Mouse (Mus musculus) lung, postnatal 10 days (tissue): Measurements from ENCODE around the gene Erich4.
A peak's percentile ranks its signal among the peaks of the same experiment; 100 is the strongest.
"Not testable (repeated sequence)": the region's sequence is repeated elsewhere in the genome, so short reads cannot be mapped to it uniquely, and the experiment has no call there.

Experiments used
- DNase-seq: peaks from one replicate; pipeline ENCODE4 v3.0.0; 2021

Erich4 gene

GRCm38 (mm10) chr7:25620751-25621150 is 5.1 kb upstream of the Erich4 start:
- no peak for DNase-seq

DNA sequence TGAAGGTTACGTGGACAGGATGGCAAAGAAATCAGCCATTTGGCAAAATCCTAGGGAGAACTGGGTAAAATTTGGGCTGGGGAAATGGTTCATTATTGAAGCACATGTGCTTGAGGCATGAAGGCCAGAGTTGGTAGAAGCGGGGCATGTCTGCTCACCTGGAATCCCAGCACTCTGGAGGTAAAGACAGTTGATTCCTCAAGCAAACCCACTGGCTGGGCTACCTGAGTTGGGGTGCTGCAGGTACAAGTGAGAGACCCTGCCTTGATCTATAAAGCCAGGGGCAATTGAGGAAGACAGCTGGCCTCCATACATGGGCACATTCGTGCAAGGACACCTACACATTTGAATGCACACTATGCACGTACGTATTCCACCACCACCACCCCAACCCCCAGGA is 4.4 kb upstream of the Erich4 start:
- DNase-seq, result no peak

DNA sequence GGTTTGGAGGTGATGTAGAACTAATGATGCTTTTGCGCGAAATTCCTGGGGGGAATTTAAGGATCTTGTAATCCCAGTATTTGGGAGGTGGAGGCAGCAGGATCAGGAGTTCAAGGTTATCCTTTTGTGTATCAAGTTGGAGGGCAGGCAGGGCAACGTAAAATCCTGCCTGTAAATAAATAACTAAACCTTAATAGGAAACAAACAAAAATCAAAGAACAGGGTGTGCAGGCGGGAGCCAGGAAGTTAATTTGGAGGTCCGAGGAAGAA is 4.0 kb upstream of the Erich4 start:
- no peak for DNase-seq

GRCm38 (mm10) chr7:25618865-25619721 is 3.4 kb upstream of the Erich4 start, which contains the start of gene Dmac2:
Dmac2 (plus strand) TSS chr7:25619414.
- peak; percentile 95 for DNase-seq

GRCm38 (mm10) chr7:25617376-25618160 is 1.9 kb upstream of the Erich4 start:
- DNase-seq, result no peak

GRCm38 (mm10) chr7:25614831-25615705 is 624 bp downstream of the Erich4 start:
- no peak for DNase-seq

GRCm38 (mm10) chr7:25614086-25614485 is 1.6 kb downstream of the Erich4 start:
- DNase-seq, result no peak

DNA sequence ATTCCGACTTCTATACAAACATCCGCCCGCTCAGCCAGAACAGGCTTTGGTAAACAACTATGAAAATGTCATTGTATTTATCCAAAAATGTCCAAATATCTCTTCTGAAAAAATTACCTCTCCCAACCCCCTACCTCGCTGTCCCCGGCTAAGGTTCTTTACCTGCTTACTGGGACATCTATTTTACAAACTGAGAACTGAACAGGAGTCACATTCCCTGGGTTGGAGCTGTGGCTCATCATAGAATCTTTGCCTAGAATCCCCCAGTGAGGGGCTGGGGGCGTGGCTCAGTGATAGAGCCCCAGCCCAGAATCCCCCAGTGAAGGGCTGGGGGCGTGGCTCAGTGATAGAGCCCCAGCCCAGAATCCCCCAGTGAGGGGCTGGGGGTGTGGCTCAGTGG is 4.2 kb downstream of the Erich4 start:
- DNase-seq, result no peak

DNA sequence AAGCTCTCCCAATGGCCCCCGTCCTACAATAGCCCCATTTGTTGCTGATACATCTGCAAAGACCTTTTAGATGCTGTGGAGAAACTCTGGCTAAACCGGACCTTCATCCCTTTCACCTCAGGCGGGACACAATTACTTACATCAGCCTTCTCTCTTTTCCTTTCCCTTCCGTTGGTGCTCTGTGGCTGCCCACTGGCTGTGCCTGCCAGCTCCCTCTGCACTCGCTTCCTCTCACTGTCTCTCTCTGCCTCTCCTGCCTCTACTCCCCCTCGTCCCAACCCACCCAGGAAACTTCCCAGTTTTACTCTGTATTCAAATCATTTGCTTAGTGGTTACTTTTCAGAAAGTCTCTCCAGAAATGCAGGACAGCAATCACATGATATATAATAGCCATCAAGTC is 5.6 kb downstream of the Erich4 start:
- no peak for DNase-seq

GRCm38 (mm10) chr7:25607196-25607595 is 8.5 kb downstream of the Erich4 start:
- DNase-seq, result no peak

DNA sequence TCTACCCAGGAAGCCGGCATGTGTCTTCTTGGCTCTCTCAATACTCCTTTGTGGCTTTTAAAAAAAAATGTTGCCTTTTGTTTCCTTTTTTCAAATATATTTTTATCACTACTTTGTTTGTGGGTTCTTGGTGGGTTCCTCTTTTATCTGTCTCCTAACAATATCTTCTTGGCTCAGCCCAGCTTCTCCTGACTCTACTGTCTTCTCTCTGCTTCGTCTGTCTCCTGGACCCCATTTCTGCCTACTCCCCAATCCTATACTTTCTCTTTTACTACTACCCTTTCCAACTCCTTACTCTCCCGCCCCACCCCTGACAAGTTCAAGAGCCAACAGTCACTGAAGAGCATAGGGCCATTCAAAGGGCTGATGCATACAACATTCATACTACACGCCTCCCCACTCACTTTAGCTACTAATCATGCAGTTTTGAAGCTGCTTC is 9.0 kb downstream of the Erich4 start:
- DNase-seq, result no peak

- DNase-seq, result no peak
Measured at GRCm38 (mm10) chr7:25601346-25601745, 14.3 kb downstream of the Erich4 start.

GRCm38 (mm10) chr7:25600666-25601065 is 15.0 kb downstream of the Erich4 start:
- DNase-seq, result no peak

- DNase-seq, result peak; percentile 76
Measured at GRCm38 (mm10) chr7:25599663-25600062, 16.0 kb downstream of the Erich4 start.

GRCm38 (mm10) chr7:25593859-25594258 is 21.8 kb downstream of the Erich4 start:
- no peak for DNase-seq

DNA sequence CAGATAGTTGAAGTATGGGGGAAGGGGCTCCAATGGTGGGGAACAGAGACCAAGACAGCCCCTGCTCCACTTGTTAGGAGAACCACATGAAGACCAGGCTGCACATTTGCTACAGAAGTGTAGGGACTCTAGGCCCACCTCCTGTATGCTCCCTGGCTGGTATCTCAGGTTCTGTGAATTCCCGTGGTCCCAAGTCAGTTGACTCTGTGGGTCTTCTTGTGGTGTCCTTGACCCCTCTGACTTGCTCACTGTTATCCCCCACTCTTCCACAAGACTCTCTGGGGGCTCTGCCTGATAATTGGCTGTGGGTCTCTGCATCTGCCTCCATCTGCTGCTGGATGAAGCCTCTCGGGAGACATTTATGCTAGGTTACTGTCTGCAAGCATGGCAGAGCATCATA is 24.5 kb downstream of the Erich4 start:
- no peak for DNase-seq

DNA sequence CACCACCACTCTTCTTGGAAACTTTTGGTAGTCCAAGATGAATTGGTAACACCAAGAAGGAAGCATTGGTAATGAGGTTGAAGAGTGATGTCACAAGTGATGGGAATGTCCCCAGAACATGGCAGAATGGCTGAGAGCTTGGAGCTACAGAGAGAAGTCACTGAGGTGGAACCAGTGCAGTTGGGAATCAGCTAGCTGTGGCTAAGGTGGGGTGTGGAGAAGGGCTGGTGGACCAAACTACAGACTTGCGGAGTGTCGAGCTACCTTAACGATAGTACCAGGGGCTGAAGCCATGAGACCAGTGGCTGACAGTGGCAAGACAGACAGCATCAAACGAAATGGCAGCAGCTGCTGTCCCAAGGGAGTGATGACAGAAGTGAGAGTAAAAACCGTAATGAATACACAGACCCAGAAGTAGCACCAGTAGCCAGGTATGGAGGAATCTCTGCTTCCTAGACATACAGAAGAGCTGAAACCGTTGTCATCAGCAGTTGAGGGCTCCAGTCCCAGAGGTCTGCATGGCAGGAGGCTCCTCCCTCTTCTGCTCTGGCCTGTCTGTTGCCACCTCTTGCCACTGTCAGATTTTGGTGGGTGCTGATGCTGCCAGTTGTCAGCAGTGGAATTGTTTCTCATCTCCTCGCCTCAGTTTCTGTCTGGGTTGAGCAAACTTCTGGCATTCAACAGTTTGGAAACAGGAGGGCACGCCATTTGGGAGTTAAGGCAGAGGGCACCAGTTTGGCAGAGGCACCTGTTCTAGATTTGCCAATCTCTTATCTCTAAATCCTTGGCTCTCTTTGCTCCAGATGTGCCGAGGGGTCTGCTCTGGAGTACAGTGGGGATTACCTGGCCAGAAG is 30.1 kb downstream of the Erich4 start:
- no peak for DNase-seq

DNA sequence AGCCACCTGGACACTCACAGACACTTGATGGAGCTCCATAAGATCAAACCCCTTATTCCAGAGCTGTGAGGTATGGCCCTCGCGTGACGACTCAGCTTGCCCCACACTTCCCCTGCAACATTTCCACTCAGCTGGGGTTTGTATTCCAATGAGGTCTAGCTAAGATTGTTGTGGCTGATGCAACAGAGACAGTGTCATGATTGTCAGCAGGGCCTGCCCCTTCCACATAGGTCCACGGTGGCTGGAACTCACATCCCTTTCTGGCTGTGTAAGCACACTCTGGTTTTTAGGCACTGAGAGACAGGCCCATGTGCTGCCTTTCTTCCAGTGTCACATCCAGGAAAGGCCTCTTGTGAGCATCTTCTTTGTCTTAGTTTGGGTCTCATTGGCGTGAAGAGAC is 31.0 kb downstream of the Erich4 start:
- DNase-seq, result no peak

- no peak for DNase-seq
Measured at GRCm38 (mm10) chr7:25582301-25582810, 33.3 kb downstream of the Erich4 start.

DNA sequence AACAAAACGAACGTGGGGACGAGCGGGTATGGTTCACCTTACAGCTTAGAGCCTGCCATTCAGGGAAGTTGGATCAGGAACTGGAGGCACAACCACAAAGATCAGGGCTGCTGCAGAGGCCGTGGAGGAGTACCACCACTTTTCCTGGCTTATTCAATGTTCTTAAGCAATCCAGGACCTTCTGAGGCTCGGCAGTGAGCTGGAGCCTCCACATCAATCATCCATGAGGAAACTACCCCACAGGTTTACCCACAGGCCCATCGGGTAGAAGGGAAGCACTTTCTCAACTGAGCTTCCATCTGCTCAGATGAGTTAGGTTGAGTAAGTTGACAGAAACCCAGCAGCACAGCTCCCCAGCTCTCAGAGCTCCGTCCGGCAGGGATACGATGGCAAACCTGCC is 36.3 kb downstream of the Erich4 start:
- no peak for DNase-seq

GRCm38 (mm10) chr7:25576793-25577437 is 38.8 kb downstream of the Erich4 start:
- not testable (repeated sequence) for DNase-seq
